Mouse (Mus musculus): ENCODE results near the gene Gsg1l2.

Gene Gsg1l2

DNA sequence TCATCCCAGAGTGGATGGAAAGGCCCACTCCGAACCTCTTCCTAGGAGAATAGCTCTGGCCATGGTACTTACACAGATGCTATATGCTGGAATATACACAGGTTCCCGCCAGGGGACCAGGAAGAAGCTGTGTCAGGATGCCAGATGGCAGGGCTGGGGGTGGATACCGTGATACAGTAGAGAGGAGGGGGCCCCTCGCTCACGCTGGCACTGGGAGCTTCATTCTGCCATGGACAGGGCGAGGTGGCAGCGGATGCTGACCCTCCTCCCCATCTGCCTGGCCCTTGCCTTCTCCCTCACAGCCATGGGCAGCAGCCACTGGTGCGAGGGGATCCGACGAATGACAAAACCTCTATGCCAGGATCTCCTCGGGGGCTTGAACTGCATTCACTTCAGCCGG, at the start of gene Gsg1l2:
Gsg1l2 (plus strand) TSS at position 230 of the 400 bp plus-strand sequence.
- DNase-seq (ENCODE audit: inconsistent ontology term) = no peak

DNA sequence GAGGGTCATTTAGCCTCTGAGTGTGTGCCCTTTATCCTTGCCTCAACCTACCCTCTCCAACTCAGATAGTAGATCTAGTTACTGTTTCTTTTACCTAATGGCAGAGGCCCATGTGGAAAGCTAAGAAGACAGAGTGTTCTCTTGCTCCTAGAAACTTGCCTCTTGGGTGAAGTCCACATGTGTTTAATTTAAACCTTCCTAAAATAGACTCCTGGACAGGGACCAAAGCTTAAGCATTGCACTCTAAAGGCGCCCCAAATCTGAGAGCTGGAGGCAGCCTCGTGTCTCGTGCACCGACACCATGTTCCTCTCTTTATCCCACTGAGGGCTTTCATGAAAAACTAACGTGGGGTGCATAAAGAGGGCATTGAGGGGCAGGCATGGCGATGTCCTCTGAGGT, 47.3 kb upstream of the Gsg1l2 start:
- DNase-seq (ENCODE audit: inconsistent ontology term) = no peak

DNA sequence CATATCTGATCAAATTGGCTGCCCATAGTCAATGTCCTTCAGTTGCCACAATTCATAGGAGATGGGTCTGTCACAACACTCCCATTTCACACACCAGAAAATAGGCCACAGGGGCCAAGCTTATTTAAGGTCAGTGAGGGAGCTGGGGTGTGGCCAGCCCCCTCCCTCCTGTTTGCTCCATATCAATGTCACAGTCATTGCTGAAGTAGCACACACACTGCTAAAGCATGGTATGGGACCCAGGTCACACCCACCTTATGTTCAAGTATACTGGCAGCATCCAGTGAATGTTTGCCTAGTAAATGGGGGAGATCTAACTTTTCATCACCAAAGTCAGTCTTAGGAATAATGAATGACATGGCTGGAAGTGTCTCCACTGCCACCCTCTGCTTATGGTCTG, 45.7 kb upstream of the Gsg1l2 start:
- no peak for DNase-seq (ENCODE audit: inconsistent ontology term)

DNA sequence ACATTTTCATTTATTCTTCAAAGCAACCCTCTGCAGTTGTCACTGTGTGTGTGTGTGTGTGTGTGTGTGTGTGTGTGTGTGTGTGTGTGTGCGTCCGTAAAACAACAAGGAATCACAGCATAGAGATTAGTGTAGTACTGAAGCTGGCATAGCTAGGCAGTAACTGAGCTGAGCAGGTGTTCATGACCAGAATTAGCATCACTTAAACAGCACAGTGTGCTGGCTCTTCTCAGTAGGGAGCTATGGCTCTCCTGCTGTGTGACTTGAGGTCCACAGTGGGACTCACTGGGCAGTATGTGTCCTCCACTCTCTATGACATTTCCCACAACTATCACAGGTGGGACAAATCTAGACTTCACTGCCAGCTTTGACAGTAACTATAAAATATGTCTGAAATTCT, 43.4 kb upstream of the Gsg1l2 start:
- DNase-seq (ENCODE audit: inconsistent ontology term) = no peak

DNA sequence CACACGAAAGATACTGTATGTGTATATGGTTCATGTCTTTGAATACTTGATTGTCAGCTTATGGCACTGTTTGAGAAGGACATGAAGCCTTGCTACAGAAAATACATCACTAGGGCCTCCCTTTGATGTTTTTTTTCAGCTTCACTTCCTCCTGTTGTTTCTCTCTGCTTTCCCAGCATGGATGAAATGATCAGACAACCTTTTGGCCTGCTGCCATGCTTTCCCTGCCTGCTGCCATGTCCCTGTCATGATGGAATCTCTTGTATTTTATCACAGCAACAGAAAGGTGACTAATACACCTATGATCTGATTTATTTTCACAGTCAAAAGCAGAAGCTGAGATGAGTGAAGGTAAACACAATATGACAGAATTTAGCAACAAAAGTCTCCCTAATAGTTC, 40.7 kb upstream of the Gsg1l2 start:
- DNase-seq (ENCODE audit: inconsistent ontology term) = no peak

DNA sequence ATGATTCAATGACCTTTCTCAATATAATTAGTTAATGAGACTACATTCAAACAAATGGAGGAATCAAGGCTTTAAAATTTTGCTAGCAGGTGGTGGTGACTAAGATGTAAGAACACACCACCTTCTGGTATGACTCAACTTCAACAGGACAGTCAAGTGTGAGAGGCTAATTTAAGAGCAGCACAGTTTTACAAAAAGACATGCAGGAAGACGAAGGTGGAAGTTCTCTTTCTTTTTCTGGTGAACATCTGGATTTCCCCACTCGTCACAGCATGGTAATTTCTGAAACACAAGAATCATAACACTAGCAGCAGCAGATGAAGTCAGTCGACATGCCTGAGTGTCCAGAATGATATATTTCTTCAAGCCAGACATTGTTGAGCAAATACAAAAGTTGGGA, 39.8 kb upstream of the Gsg1l2 start:
- no peak for DNase-seq (ENCODE audit: inconsistent ontology term)

DNA sequence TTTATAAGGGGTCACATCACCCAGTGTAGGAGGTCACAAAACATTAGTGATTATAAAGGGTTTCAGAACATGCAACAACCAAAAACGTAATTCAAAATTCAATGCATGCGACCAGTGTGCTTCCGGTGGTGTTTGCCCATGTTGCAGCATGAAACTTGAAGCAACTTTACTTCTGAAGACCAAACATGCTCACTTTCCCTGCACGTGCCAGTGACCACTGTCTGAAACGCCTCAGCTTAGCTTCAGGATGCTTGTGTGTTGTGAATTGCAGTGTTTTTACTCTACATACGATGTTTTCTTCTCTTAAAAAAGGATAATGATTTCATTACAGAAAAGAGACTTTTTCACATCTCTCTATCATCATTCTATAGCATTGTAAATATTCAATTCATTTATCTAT, 36.1 kb upstream of the Gsg1l2 start:
- no peak for DNase-seq (ENCODE audit: inconsistent ontology term)

DNA sequence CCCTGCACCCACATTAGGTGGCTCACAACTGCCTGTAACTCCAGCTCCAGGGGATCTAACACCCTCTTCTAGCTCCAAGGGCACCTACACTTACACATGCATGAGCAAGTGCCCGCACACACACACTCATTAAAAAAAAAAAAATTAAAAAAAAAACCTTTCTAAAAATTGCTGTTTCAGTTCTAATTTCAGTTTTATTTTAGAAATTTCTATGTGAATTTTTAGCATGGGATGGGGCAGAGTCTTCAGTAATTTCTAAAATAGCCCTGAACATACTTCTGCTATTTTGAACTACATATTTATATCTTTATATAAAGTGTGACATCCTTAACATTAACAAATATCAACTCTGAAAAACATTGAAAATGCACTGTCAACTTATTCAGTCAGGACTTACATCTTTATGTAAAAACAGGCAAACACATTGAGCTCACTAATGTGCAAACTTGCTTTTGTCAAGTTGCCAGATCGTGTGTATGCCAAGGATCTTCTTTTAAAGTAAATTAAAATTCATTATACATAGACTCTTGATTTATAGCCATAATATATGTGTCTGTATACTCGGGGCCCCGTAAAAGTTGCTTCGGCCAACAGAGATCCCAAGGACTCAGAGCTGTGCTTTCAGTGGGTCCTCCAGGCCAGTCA, 35.4 kb upstream of the Gsg1l2 start:
- no peak for DNase-seq (ENCODE audit: inconsistent ontology term)

DNA sequence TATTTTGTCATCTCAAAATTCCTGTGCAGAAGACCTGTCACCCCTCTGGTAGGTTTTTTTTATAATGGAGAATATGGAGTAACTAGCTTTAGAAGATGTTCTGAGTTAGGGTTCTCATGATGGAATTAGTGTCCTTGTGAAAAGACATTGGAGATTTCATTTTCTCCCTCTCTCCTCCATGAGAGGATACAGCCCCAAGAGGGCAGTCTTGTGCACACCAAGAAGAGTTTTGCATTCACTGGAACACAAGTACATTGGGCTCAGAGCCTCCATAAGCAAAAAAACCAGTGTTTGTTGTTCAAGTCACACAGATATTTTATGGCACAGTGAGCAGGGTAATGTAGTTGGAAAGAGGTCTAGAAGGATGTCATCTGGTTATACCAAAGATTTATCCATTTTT, 32.8 kb upstream of the Gsg1l2 start:
- DNase-seq (ENCODE audit: inconsistent ontology term) = no peak

DNA sequence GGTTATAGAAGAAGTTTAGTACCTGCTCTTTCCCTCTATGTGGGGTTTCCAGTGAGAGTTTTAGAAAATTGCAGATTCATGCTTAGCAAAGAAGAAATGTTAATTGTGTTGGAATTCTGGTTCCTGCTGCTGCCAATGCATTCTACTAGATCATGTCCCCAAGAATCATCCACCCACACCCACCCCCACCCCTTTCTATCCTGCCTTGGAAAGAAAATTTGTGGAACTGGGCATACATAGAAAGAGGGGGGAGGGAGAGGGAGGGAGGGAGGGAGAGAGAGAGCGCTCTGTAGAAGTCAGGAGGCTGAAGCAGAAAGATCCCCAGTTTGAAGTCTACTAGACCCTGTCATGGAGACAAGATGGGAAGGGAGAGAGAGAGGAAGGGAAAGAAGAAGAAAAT, 18.1 kb upstream of the Gsg1l2 start:
- peak; percentile 43 for DNase-seq (ENCODE audit: inconsistent ontology term)

DNA sequence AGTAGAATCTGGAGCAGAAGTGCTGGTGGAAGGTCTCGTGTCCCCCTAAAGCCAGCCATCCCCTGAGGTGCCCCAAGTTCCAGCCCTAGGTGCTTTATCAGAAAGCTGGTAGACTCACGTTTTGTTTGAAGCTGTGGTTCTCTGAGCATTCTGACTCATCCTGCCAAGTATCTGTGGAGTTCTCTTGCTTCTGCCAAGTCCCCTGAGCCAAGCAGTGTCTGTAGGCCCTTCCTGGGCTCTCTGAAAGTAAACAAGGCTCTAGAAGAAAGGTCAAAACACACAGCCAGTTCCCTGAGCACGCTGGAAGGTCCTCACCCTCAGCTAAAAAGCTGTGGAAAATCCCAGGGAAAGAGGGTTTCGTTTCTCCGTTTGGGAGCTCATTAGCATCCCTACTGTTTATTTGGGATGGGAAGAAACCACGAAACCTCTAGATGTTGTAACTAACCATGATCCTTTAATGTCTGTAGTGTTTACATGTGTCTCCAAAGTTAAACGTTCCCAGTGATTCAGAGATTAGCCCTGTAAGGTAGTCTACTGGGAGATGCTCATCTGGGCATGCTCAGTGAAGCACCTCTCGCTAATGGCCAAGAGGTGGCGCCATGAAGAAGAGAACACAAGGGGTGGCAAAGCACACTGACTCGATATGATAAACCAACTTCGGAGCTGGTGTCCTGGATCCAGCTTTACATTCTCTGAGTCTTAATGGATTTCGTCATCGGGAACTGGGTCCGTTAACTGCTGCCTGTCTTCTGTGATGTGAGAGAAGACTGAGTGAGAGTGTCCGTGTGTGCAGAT, 16.8 kb upstream of the Gsg1l2 start:
- peak; percentile 39 for DNase-seq (ENCODE audit: inconsistent ontology term)

DNA sequence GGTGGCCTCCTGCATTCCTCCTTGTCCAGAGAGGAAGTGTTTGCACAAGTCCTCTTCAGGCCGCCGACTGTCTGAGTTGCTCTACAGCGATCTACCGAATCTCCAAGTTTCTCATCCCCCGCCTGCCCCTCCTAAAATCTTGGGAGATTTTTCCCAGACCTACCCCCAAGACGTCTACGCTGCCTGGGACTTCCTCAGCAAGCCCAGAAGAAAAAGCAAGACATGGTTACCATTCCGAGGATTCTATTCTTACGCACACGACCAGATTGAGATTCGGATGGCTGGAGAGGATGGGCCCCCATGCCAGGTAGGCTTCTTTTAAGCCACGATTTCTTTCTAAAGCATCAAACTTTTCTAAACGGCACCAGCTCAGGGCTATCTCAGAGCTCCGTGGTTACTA, 3.4 kb upstream of the Gsg1l2 start, which contains the start of gene Glp2r:
Glp2r (minus strand) TSS at position 101 of the 400 bp plus-strand sequence.
- no peak for DNase-seq (ENCODE audit: inconsistent ontology term)

DNA sequence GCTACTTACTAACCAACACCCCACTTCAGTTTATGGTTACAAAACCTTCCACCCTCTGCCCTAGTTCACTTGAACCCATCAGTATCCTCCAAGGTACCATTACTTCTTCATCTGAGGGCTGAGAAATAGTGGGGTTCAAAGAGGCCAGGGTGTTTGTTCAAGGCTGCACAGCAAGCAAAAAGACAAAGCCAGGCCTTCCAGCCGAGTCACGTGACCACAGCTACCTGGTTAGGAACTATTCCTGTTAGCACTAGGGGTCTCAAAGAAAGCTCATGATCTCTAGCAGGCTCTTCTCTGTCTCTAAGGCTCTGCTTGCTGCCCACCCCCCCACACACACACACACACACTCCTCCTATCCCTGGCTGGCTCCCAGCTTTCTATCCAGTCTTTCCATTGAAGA, 2.7 kb upstream of the Gsg1l2 start:
- no peak for DNase-seq (ENCODE audit: inconsistent ontology term)

DNA sequence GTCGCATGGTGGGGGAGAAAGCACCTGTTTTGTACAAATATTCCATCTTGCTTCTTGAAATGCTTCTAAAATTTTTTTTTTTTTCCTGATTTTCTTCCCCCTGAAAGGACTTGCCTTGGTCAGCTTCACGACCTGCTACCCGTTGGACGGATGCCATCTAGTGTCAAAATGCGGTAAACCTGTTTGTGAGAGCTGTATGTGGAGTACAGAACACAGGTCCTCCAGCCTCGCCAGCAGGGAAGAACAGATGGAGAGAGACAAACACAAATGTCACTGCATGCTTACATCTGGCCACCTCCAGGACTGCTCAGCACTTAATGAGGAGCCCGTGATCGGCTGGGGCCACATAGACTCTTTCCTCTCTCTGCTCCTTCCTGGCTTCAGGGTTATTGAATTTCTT, 1.8 kb upstream of the Gsg1l2 start:
- DNase-seq (ENCODE audit: inconsistent ontology term) = peak; percentile 36

DNA sequence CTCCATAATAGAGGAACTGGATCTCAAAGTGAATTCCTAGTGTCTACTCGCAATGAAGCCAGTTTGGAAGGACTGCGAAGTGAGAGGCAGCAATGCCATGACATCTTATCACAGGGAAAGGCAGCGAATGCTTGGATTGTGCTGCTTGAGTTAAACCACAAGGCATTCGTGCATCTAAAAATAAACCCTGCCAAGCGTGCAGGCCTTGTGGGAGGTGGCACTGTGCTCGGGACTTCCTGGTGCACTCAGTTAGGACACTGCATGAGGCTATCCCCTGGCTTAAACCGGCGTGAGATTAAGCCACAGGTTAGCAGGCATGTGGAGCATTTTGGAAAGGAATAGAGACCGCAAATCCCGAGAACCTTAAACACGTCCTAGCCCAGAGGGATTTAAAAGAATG, 15.8 kb downstream of the Gsg1l2 start:
- no peak for DNase-seq (ENCODE audit: inconsistent ontology term)

DNA sequence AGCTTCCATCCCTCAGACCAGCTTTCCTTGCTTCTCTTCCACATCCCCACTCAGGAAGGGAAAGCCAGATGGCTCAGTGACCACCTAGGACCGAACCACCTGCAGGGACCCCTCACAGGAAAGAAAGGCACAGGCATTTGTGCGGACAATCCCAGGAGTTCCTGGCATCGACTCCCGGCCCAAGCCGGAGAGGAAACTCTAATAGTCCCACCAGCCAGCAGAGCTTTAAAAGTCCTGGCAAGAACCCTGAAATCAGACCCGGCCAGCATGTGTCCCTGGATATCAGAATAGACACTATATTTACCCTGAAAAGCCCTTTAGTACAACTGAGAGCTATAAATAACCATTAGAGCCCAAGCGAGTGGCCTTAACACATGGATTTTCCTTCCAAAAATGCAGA, 23.5 kb downstream of the Gsg1l2 start, which contains the start of gene Dhrs7c:
Dhrs7c (plus strand) TSS at position 257 of the 400 bp plus-strand sequence.
- no peak for DNase-seq (ENCODE audit: inconsistent ontology term)

DNA sequence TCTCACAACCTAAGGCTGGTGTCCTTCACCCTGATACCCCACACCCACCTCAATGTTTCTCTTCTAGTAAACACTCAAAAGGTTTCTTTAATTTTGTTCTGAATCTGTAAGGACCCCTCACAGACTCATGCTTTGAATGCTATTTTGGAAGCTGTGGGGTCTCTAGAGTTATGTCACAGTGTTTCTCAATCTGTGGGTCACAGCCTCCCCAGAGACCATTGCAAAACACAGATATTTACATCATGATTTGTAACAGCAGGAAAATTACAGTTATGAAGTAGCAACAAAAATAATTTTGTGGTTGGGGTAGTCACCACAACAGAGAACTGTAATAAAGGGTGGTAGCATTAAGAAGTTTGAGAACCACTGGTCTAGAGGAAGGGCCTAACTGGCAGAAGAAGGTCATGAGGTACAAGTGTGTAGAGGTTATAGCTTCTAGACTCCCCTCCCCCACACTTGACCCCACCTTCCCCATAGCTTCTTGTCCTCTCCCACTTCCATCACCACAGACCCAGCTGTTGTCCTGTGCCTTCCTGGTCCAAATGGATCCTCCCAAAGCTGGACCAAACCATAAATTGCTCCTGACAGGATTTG, 25.8 kb downstream of the Gsg1l2 start:
- DNase-seq (ENCODE audit: inconsistent ontology term) = no peak

DNA sequence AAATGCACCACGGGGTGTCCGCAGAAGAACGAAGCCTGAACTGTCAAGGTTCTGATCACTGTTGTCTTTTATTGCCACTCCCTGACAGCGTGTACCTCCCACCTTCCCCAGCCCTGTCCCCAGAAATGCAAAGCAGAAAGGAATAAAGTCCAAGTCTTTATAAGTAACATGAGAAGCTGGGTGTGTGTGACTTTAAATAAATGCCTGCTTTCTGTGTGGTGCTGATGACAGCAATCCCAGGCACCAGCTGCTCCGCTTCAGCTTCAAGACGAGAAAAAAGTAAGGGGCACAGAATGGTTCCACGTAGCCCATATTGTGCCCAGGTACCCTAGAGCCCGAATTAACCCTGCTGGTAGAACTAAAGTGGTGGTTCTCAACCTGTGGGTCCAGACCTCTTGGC, 26.8 kb downstream of the Gsg1l2 start:
- DNase-seq (ENCODE audit: inconsistent ontology term) = no peak

DNA sequence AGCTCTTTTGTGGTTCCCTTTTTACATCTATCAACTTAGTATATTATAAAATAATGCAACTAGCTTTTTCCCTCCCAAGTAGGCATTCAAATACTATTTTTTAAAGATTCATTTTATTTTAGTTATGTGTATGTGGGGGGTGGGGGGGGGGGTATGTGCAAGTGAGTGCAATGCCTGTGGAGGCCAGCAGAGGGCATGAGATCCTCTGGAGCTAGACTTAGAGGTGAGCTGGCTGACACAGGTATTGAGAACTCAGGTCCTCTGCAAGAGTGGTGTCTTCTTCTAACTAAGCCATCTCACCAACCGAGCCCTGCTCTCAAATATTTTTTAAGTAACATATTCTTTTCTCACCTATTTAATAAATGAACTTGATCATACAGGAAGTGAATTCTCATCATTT, 31.1 kb downstream of the Gsg1l2 start:
- no peak for DNase-seq (ENCODE audit: inconsistent ontology term)

DNA sequence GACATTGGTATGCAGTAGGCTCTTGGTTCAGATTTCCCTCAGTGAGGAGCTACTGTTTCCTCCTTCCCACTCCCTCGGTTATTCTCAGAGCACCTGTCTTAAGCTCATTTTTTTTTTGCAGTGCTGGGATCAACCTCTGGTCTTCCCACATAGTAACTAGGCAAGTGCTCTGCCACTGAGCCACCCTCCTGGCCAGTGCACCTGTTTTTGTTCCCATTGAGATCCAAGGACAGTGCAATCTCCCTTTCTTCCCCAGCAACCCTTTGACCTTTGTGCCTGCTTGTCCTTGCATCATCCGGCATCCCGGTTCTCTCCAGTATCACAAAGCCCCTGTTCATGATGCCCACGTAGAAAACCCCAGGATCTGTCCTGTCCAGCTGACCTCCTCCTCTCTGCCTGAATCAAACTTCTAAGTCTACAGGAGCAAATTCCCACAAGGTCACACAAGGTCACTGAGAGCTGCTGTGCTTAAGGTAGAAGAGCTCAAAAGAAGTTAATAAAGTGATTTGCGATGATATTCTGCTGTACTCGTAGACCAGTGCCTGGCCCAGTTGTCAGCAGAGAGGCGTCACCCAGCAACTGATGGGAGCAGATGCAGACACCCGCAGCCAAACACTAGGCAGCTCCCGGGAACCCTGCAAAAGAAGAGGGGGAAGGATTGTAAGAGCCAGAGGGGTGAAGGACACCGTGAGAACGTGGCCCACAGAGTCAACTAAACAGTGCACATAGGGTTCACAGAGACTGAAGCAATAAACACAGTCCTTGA, 32.6 kb downstream of the Gsg1l2 start:
- DNase-seq (ENCODE audit: inconsistent ontology term) = no peak

DNA sequence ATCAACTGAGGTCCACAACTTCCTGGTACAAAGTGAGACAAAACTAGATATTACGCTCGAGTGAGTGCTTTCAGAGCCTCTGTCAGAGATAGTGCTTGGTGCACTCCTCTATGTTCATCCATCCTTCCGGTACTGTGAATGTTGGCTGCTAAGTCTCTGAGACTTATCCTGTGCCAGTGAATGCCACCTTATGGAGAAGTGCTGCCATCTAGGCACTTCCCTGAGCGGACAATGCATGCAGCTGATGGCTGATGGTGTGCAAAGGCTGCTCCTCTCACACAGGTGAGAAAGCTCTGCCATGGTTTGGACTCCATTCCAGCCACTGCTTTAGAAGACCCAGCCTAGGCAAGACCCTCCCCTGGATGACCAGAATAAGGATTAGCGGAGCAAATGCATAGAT, 33.6 kb downstream of the Gsg1l2 start:
- DNase-seq (ENCODE audit: inconsistent ontology term) = no peak

DNA sequence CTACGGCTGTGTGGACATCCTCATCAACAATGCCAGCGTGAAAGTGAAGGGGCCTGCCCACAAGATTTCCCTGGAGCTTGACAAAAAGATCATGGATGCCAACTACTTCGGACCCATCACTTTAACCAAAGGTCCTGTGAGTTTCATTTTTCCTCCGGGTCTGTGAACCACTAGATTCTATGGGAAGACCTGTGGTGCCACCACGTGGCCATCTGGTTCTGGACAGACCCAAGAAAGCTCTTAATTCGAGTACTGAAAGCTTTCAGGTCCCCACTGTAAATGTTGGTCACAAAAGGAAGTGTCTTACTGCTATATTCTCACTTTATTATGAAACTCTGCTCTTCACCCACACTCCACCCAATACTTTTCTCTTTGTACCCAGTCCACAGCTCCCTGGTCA, 37.1 kb downstream of the Gsg1l2 start:
- DNase-seq (ENCODE audit: inconsistent ontology term) = peak; percentile 8
